Mouse (Mus musculus): Measurements from ENCODE around the gene Tcf15. TPM values are rescaled to one million over a fixed set of nuclear protein-coding genes. Genes with fewer than 3 reads are reported as not detected.

Gene Tcf15
- polyA plus RNA-seq, 2 experiments = 0.17 TPM; not detected in 1

DNA sequence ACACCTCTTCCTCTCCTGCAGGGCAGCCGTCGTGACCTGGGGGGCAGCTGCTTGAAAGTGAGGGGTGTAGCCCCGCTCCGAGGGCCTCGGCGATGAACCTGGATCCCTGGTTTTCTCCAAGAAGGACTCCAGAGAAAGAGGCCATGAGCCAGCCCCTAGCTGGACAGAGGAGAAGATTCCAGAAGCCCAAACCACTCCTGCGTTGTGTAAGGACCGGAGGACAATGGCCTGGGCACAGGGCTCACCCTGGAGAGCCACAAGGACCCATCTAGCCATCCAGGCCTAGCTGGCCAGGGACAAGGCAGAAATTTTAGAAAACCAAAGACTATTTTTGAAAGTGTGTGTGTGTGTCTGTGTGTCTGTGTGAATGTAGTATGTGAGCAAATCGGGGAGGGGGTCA lies 5.3 kb downstream of the Tcf15 start:
- Histone ChIP-seq H3K27ac (no peak overlapping the region), H3K27me3 (ENCODE audit: control insufficient read depth, insufficient read depth, low read length) (peaks cover 17% of the 10 kb centered on the region), H3K4me3 (ENCODE audit: insufficient read depth in 1 of 2, low read depth in 2 of 2, low read length in 2 of 2) (no peak overlapping the region), H3K36me3 (replicated peaks; ENCODE audit: control insufficient read depth, insufficient read depth, low read depth) (no peaks in the 10 kb centered on the region), H3K4me2 (ENCODE audit: low read depth) (no peak overlapping the region), H3K4me1 (replicated peaks; ENCODE audit: control insufficient read depth in 2 of 2, insufficient read depth in 2 of 2, low read length in 1 of 2) (no peaks in the 10 kb centered on the region), H3K9ac (replicated peaks) (no peak overlapping the region), H3K9me3 (ENCODE audit: control insufficient read depth, low read length) (no peaks in the 10 kb centered on the region)
- DNase-seq (ENCODE audit: low read depth in 3 of 3, low spot score in 3 of 3) (no peak), ATAC-seq (ENCODE audit: insufficient read depth) (no peak)
- TF ChIP-seq CTCF (IDR thresholded peaks at IDR 0.05; ENCODE audit: low read depth) (no peak), EP300 (IDR thresholded peaks at IDR 0.05; ENCODE audit: low read depth) (no peak)
- WGBS (ENCODE audit: insufficient replicate concordance) = 72% methylated on average over 9 of the region's 9 CpGs

DNA sequence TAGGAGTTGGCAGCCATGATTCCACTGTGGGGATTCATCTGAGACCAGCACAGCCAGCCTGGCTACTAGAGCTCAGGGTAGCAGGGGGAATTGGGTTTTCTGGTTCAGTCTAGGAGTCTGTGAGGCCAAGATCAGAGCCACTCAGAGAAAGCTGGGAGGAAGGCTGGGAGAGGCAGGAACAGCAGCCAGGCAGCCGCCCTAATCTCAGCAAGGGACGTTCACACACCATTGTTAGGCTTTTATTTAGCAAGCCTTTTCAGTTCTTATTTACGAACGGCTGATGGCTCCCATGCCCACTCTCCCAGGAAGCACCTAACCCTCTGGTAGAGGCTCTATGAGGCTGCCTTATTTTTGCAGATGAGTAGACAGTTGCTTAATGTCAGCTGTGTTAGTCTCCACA lies 6.5 kb downstream of the Tcf15 start:
- no peaks in the 10 kb centered on the region for H3K9me3 ChIP-seq (ENCODE audit: control insufficient read depth, low read length)
- H3K27me3 ChIP-seq (ENCODE audit: control insufficient read depth, insufficient read depth, low read length) = peaks cover 4% of the 10 kb centered on the region
- H3K9ac ChIP-seq (replicated peaks) = no peak overlapping the region
- no peak overlapping the region for H3K27ac ChIP-seq
- WGBS (ENCODE audit: insufficient replicate concordance) = 49% methylated on average over 4 of the region's 4 CpGs
- H3K4me2 ChIP-seq (ENCODE audit: low read depth) = no peak overlapping the region
- H3K4me1 ChIP-seq (replicated peaks; ENCODE audit: control insufficient read depth in 2 of 2, insufficient read depth in 2 of 2, low read length in 1 of 2) = no peaks in the 10 kb centered on the region
- ATAC-seq (ENCODE audit: insufficient read depth) (no peak), DNase-seq (ENCODE audit: low read depth in 3 of 3, low spot score in 3 of 3) (no peak)
- no peaks in the 10 kb centered on the region for H3K36me3 ChIP-seq (replicated peaks; ENCODE audit: control insufficient read depth, insufficient read depth, low read depth)
- no peak overlapping the region for H3K4me3 ChIP-seq (ENCODE audit: insufficient read depth in 1 of 2, low read depth in 2 of 2, low read length in 2 of 2)
- TF ChIP-seq CTCF (IDR thresholded peaks at IDR 0.05; ENCODE audit: low read depth) = no peak
- no peak for TF ChIP-seq EP300 (IDR thresholded peaks at IDR 0.05; ENCODE audit: low read depth)

DNA sequence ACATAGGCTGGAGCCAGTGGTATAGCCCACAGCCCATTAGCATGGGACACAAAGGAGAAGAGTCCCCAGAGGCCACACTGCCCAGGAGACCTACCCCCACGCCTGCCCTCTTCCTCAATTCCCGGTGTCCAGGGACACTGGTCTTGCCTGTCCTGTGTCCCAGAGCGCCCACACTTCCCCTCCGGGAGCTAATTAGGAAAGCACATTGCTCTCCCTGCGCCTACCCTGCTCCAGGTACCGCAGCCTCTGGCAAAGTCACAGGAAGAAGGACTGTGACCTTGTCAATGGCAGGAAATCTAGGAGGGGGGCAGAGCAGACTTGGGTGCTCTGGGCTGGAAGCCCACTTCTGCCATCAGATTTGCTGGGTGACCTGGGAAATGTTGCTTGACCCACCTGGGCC lies 7.0 kb downstream of the Tcf15 start:
- Histone ChIP-seq H3K4me2 (ENCODE audit: low read depth) (no peak overlapping the region), H3K36me3 (replicated peaks; ENCODE audit: control insufficient read depth, insufficient read depth, low read depth) (no peaks in the 10 kb centered on the region), H3K27ac (no peak overlapping the region), H3K9me3 (ENCODE audit: control insufficient read depth, low read length) (no peaks in the 10 kb centered on the region), H3K27me3 (ENCODE audit: control insufficient read depth, insufficient read depth, low read length) (no peaks in the 10 kb centered on the region; the same call in 1 of the 2 replicates), H3K9ac (replicated peaks) (no peak overlapping the region), H3K4me1 (replicated peaks; ENCODE audit: control insufficient read depth in 2 of 2, insufficient read depth in 2 of 2, low read length in 1 of 2) (no peaks in the 10 kb centered on the region), H3K4me3 (ENCODE audit: insufficient read depth in 1 of 2, low read depth in 2 of 2, low read length in 2 of 2) (no peak overlapping the region)
- 44% methylated on average over 6 of the region's 6 CpGs for WGBS (ENCODE audit: insufficient replicate concordance)
- ATAC-seq (ENCODE audit: insufficient read depth) = no peak
- TF ChIP-seq EP300 (IDR thresholded peaks at IDR 0.05; ENCODE audit: low read depth) (no peak), CTCF (IDR thresholded peaks at IDR 0.05; ENCODE audit: low read depth) (no peak)
- no peak for DNase-seq (ENCODE audit: low read depth in 3 of 3, low spot score in 3 of 3)

DNA sequence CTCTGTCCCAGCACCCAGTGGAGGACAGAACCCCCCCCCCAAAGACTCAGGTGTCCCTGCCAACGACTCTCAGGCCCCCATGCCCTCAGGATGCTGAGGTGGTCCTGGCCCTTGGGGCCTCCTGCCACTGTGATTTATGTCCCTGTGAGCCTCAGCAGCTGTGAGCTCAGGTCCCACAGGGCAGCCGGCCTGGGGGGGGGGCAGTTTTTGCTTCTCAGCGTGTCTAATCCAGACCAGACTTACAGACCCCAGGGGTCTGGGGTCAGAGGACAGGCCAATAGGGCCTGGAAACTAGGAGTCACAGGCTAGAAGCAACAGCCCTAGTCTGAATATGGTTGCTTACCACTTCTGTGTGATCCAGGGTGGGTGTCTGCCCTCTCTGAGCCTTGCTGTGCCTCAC lies 10.0 kb downstream of the Tcf15 start:
- Histone ChIP-seq H3K9me3 (ENCODE audit: control insufficient read depth, low read length) (no peaks in the 10 kb centered on the region), H3K4me3 (ENCODE audit: insufficient read depth in 1 of 2, low read depth in 2 of 2, low read length in 2 of 2) (no peak overlapping the region), H3K27me3 (ENCODE audit: control insufficient read depth, insufficient read depth, low read length) (no peaks in the 10 kb centered on the region), H3K36me3 (replicated peaks; ENCODE audit: control insufficient read depth, insufficient read depth, low read depth) (no peaks in the 10 kb centered on the region), H3K4me2 (ENCODE audit: low read depth) (no peak overlapping the region), H3K9ac (replicated peaks) (no peak overlapping the region), H3K27ac (no peak overlapping the region), H3K4me1 (replicated peaks; ENCODE audit: control insufficient read depth in 2 of 2, insufficient read depth in 2 of 2, low read length in 1 of 2) (no peaks in the 10 kb centered on the region)
- no peak for ATAC-seq (ENCODE audit: insufficient read depth)
- TF ChIP-seq EP300 (IDR thresholded peaks at IDR 0.05; ENCODE audit: low read depth) (no peak), CTCF (IDR thresholded peaks at IDR 0.05; ENCODE audit: low read depth) (no peak)
- DNase-seq (ENCODE audit: low read depth in 3 of 3, low spot score in 3 of 3) = no peak
- WGBS (ENCODE audit: insufficient replicate concordance) = 23% methylated on average over 3 of the region's 3 CpGs

DNA sequence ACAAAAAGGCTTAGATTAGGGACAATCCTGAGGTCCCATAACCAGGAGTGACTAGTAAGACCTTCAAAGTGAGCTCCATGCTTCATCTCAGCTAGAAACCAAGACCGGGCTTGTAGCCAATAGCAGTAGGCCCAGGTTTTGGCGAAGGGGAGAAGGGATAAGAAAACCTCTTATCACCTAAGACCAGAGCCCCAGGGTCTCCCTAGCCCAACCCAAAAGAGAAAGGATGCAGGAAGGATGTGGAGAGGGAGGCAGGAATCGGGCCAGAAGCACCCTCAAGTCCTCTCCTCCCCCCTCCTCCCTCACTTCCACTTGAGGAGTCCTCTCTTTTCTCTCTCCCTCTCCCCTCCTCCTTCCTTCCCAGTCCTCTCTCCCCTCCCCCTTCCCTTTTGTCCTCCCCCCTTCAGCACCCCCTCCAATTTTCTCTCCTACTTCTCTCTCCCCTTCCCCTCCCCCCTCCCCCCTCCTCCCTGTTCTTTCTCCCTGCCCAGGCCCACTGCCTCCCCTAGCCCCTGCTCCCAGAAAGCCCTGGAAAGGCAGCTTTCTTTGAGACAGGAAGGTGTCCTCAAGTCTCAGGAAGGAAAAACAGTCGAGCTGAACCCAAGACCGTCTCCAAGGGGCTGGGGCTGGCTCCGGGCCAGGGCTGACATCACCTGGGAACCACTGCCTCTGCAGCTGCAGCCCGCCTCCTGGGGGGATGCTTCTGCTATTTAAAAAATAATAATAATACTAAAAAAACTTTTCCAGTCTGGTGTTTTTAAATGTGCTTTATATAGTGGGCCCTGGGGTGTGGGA lies 12.2 kb downstream of the Tcf15 start:
- H3K36me3 ChIP-seq (replicated peaks; ENCODE audit: control insufficient read depth, insufficient read depth, low read depth) = no peaks in the 10 kb centered on the region
- no peaks in the 10 kb centered on the region for H3K27me3 ChIP-seq (ENCODE audit: control insufficient read depth, insufficient read depth, low read length)
- DNase-seq (ENCODE audit: low read depth in 3 of 3, low spot score in 3 of 3) (no peak), ATAC-seq (ENCODE audit: insufficient read depth) (no peak)
- no peaks in the 10 kb centered on the region for H3K4me1 ChIP-seq (replicated peaks; ENCODE audit: control insufficient read depth in 2 of 2, insufficient read depth in 2 of 2, low read length in 1 of 2)
- no peak overlapping the region for H3K9ac ChIP-seq (replicated peaks)
- H3K9me3 ChIP-seq (ENCODE audit: control insufficient read depth, low read length) = no peaks in the 10 kb centered on the region
- TF ChIP-seq EP300 (IDR thresholded peaks at IDR 0.05; ENCODE audit: low read depth) (no peak), CTCF (IDR thresholded peaks at IDR 0.05; ENCODE audit: low read depth) (no peak)
- H3K4me2 ChIP-seq (ENCODE audit: low read depth) = no peak overlapping the region
- WGBS (ENCODE audit: insufficient replicate concordance) = 18% methylated on average over 7 of the region's 7 CpGs
- H3K4me3 ChIP-seq (ENCODE audit: insufficient read depth in 1 of 2, low read depth in 2 of 2, low read length in 2 of 2) = no peak overlapping the region
- no peak overlapping the region for H3K27ac ChIP-seq
